Mouse (Mus musculus): ENCODE results near the gene BC051142. TPM values are rescaled to one million over a fixed set of nuclear protein-coding genes. Genes with fewer than 3 reads are reported as not detected.

BC051142 gene
- total RNA-seq, 1 experiment: not detected

DNA sequence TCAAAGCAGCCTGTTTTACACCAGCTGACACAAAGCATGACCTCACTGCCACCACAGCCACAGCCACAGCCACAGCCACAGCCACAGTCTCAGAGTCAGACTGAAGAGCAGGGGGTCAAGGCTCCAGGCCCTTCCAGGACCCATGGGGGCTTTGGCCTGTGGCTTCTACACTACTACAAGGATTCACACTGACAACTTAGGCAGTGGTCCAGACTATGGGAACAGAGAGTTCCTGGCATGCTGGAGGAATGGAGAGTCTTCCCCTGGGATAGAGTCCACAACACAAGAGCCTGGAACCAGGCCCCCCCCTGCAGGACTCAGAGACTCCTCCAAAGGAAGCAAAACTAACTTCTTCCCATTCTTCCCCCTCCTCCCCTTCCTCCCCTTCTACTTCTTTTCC is 109.0 kb downstream of the BC051142 start:
- no peak overlapping the region for H3K27ac ChIP-seq (ENCODE audit: insufficient read depth, low read depth, low read length, poor library complexity, severe bottlenecking)
- H3K4me1 ChIP-seq (ENCODE audit: control insufficient read depth in 2 of 2, insufficient read depth in 2 of 2, low read length in 2 of 2, poor library complexity in 1 of 2): no peaks in the 10 kb centered on the region
- in situ Hi-C loops (cut with MboI; ENCODE audit: low sequenced_read_pairs in 2 of 2, unreplicated experiment in 2 of 2): no loop called here
- no peaks in the 10 kb centered on the region for H3K36me3 ChIP-seq (ENCODE audit: control insufficient read depth, insufficient read depth, low read length, poor library complexity, severe bottlenecking)
- no peak overlapping the region for H3K4me3 ChIP-seq (ENCODE audit: insufficient read depth in 1 of 2, low read depth in 1 of 2, low read length in 2 of 2, poor library complexity in 1 of 2, severe bottlenecking in 1 of 2)
- no peak for TF ChIP-seq ZNF384 (IDR thresholded peaks at IDR 0.05; ENCODE audit: low read depth, low read length)
- no peak for TF ChIP-seq MAFK (IDR thresholded peaks at IDR 0.05; ENCODE audit: insufficient read depth, low read depth, low read length)
- no peak for TF ChIP-seq CHD2 (IDR thresholded peaks at IDR 0.05; ENCODE audit: low read depth, low read length)
- no peak for TF ChIP-seq HCFC1 (IDR thresholded peaks at IDR 0.05; ENCODE audit: borderline replicate concordance, insufficient read depth, low read length)
- no peak for TF ChIP-seq ZC3H11A (IDR thresholded peaks at IDR 0.05; ENCODE audit: borderline replicate concordance, low read depth, low read length)
- no peaks in the 10 kb centered on the region for H3K9me3 ChIP-seq (ENCODE audit: control insufficient read depth, insufficient read depth, low read depth, low read length)
- H3K9ac ChIP-seq (ENCODE audit: insufficient read depth, low read depth, low read length, poor library complexity, severe bottlenecking): no peak overlapping the region
- DNase-seq (ENCODE audit: low read depth, low spot score): no peak

Other genes starting within 250 kb of the BC051142 start
- 3.1 and 5.0 TPM in 2 replicates for gene H2-DMb1, start 245.7 kb upstream of the BC051142 start, total RNA-seq (2012; rRNA removed)
- gene Tap1, start 211.3 kb upstream of the BC051142 start, total RNA-seq (2012; rRNA removed): 13.9 and 23.1 TPM in 2 replicates
- 3.8 and 4.1 TPM in 2 replicates for gene Psmb9, start 211.1 kb upstream of the BC051142 start, total RNA-seq (2012; rRNA removed)
- 3.2 and 7.4 TPM in 2 replicates for gene Psmb8, start 201.1 kb upstream of the BC051142 start, total RNA-seq (2012; rRNA removed)
- 4.0 and 5.1 TPM in 2 replicates for gene Tap2, start 195.3 kb upstream of the BC051142 start, total RNA-seq (2012; rRNA removed)
- not detected in 2 replicates for gene H2-Ob, start 159.9 kb upstream of the BC051142 start, total RNA-seq (2012; rRNA removed)
- gene H2-Ab1, start 141.1 kb upstream of the BC051142 start, total RNA-seq (2012; rRNA removed): 1.9 and 2.9 TPM in 2 replicates
- gene H2-Aa, start 111.0 kb upstream of the BC051142 start, total RNA-seq (2012; rRNA removed): 0.48 and 1.6 TPM in 2 replicates
- 3.4 and 5.7 TPM in 2 replicates for gene H2-Eb1, start 93.0 kb upstream of the BC051142 start, total RNA-seq (2012; rRNA removed)
- gene H2-Eb2, start 73.2 kb upstream of the BC051142 start, total RNA-seq (2012; rRNA removed): not detected in 2 replicates
- not detected in 2 replicates for gene Btnl2, start 44.0 kb upstream of the BC051142 start, total RNA-seq (2012; rRNA removed)
- not detected in 2 replicates for gene Btnl1, start 21.7 kb upstream of the BC051142 start, total RNA-seq (2012; rRNA removed)
- gene Btnl4, start 78.5 kb downstream of the BC051142 start, total RNA-seq (2012; rRNA removed): not detected in 2 replicates
- gene Btnl6, start 118.5 kb downstream of the BC051142 start, total RNA-seq (2012; rRNA removed): not detected in 2 replicates
- 14.0 and 24.7 TPM in 2 replicates for gene Notch4, start 165.4 kb downstream of the BC051142 start, total RNA-seq (2012; rRNA removed)
- 4.9 and 5.8 TPM in 2 replicates for gene Gpsm3, start 191.0 kb downstream of the BC051142 start, total RNA-seq (2012; rRNA removed)
- gene Pbx2, start 192.4 kb downstream of the BC051142 start, total RNA-seq (2012; rRNA removed): 36.0 and 47.2 TPM in 2 replicates
- 2.3 and 2.5 TPM in 2 replicates for gene Ager, start 199.0 kb downstream of the BC051142 start, total RNA-seq (2012; rRNA removed)
- gene Rnf5, start 204.9 kb downstream of the BC051142 start, total RNA-seq (2012; rRNA removed): 21.4 and 22.8 TPM in 2 replicates
- 55.9 and 62.7 TPM in 2 replicates for gene Agpat1, start 205.4 kb downstream of the BC051142 start, total RNA-seq (2012; rRNA removed)
- 1.0 and 2.0 TPM in 2 replicates for gene Egfl8, start 217.2 kb downstream of the BC051142 start, total RNA-seq (2012; rRNA removed)
- gene Ppt2, start 229.7 kb downstream of the BC051142 start, total RNA-seq (2012; rRNA removed): 13.6 and 26.4 TPM in 2 replicates
- gene Prrt1, start 230.7 kb downstream of the BC051142 start, total RNA-seq (2012; rRNA removed): 0.13 and 0.16 TPM in 2 replicates
- 4.4 and 7.5 TPM in 2 replicates for gene Fkbpl, start 245.9 kb downstream of the BC051142 start, total RNA-seq (2012; rRNA removed)
- 55.7 and 86.7 TPM in 2 replicates for gene Atf6b, start 248.3 kb downstream of the BC051142 start, total RNA-seq (2012; rRNA removed)